Mouse (Mus musculus): Measurements from ENCODE around the gene Pheta1. TPM values are rescaled to one million over a fixed set of nuclear protein-coding genes. Genes with fewer than 3 reads are reported as not detected.

Pheta1 gene
- polyA plus RNA-seq (2014; fragmentation: Illumina TruSeq; extraction: RNeasy Lipid Tissue Mini Kit (QIAGEN cat#74804); ENCODE audit: low read depth, low replicate concordance): 0.40 TPM

DNA sequence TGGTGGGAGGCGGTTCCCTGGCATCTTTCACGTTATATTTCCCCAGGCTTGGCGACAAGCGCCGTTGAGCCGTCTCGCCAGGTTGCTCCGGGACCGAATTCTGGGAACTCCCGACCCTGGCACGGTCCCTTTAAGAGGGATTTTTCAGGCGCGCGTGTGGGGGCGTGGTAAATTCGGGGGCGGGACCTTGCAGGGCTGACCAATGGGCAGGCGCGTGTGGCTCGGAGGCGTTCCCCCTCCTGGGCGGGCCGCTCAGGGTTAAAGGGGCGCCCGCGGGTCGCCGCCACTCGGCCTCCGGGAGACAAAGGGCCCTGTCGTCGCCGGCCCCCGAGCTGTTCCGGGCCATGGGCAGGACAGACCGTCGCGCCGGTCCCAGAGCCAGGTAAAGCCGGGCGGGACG is at the start of gene Pheta1:
Gene Pheta1, plus strand, starts transcription at position 242 of the 400 bp plus-strand sequence.

DNA sequence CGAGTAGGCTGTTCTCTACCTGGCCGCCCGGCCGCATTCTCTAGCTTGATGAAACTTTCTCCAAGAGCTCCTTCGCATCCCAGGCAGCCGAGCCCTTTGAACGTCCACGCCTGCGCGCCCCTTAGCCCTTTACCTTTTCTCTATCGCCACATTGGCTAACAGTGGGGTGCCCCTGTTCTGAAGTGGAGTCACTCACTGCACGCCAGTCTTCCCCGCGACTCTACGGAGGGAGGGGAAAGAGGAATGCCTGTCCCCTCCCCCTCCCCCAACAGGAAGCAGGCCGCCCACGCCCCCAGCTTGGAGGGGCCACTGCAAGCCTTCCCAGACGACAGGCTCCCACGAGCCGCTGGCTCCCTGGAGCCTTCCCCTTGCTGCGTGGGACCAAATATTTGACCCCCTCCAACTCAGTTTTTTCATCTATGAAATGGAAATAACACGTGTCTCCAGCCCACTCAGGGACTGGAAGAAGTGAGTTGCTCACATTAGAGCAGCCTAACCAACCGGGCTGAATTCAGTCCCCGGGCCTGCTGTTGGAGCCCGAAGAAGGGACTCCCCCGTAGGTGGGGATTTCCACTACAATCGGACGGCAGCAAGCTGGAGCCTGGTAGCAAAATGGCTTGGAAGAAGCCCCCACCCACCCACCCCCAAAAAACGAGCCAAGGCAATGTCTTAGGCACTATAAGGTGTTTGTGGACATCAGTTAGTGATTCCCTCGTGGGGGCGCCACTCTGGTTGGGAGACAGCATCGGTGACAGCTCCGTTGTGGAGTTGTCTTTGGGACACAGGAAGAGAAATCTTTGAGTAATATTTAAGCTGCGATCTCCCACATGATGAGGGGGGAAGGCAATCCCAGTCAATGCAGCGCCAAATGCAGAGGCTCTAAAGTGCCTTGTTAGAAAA is 11.1 kb upstream of the Pheta1 start, which contains the start of gene Sh2b3:
Gene Sh2b3, minus strand, starts transcription at position 206 of the 900 bp plus-strand sequence.

Other genes with a start within 250 kb of the Pheta1 start
- 18.6 TPM for gene Acad12, start 230.0 kb upstream of the Pheta1 start, polyA plus RNA-seq (2014; fragmentation: Illumina TruSeq; extraction: RNeasy Lipid Tissue Mini Kit (QIAGEN cat#74804); ENCODE audit: low read depth, low replicate concordance)
- gene Acad10, start 188.5 kb upstream of the Pheta1 start, polyA plus RNA-seq (2014; fragmentation: Illumina TruSeq; extraction: RNeasy Lipid Tissue Mini Kit (QIAGEN cat#74804); ENCODE audit: low read depth, low replicate concordance): 3.8 TPM
- gene Brap, start 188.4 kb upstream of the Pheta1 start, polyA plus RNA-seq (2014; fragmentation: Illumina TruSeq; extraction: RNeasy Lipid Tissue Mini Kit (QIAGEN cat#74804); ENCODE audit: low read depth, low replicate concordance): 45.7 TPM
- gene Atxn2, start 137.6 kb upstream of the Pheta1 start, polyA plus RNA-seq (2014; fragmentation: Illumina TruSeq; extraction: RNeasy Lipid Tissue Mini Kit (QIAGEN cat#74804); ENCODE audit: low read depth, low replicate concordance): 185 TPM
- gene Sh2b3, start 11.3 kb upstream of the Pheta1 start, polyA plus RNA-seq (2014; fragmentation: Illumina TruSeq; extraction: RNeasy Lipid Tissue Mini Kit (QIAGEN cat#74804); ENCODE audit: low read depth, low replicate concordance): 7.1 TPM
- gene Cux2, start 201.1 kb downstream of the Pheta1 start, polyA plus RNA-seq (2014; fragmentation: Illumina TruSeq; extraction: RNeasy Lipid Tissue Mini Kit (QIAGEN cat#74804); ENCODE audit: low read depth, low replicate concordance): not detected